10 mouse cellular contexts compared by ENCODE assay signal in genomic region chr1:138558342-138558741, GRCm38 (mm10).
DNase-seq lines count a peak whose midpoint lies in the region; ATAC-seq and TF ChIP-seq lines count a peak whose summit lies in the region.
"Had no signal": no experiment of that assay in that cellular context is flagged by ENCODE, and none has a peak within 500 bp of the region (broad histone marks: within the 10 kb centered on the region; RNA-seq: fewer than 3 reads in every experiment).

No protein-coding gene starts in this region.

- no peak overlapping the region for H3K27ac ChIP-seq in ES-Bruce4 (ENCODE audit: insufficient read depth, low read length)
- H3K27ac ChIP-seq: hindbrain, embryonic 13.5 days; limb, embryonic 15.5 days had no signal

- no peak overlapping the region for H3K4me3 ChIP-seq in ES-Bruce4 (ENCODE audit: low read depth, low read length)
- H3K4me3 ChIP-seq: hindbrain, embryonic 13.5 days; limb, embryonic 15.5 days had no signal

- no peaks in the 10 kb centered on the region for H3K4me1 ChIP-seq in ES-Bruce4 (ENCODE audit: control insufficient read depth, insufficient read depth, low read length)
- H3K4me1 ChIP-seq: limb, embryonic 15.5 days had no signal

- peak; percentile 61 for TF ChIP-seq CTCF in ES-Bruce4 (IDR thresholded peaks at IDR 0.05; ENCODE audit: low read depth, low read length)

- peak; percentile 34 for DNase-seq in kidney, postnatal 10 days
- DNase-seq in kidney, adult 18-20 months = no peak
- peak; percentile 35 for DNase-seq in 416B (ENCODE audit: low read depth)
- DNase-seq in heart, postnatal 25 days (ENCODE audit: low spot score) = no peak

- H3K27me3 ChIP-seq in ES-Bruce4 (ENCODE audit: control insufficient read depth, insufficient read depth, low read length, poor library complexity, severe bottlenecking) = no peaks in the 10 kb centered on the region
- H3K27me3 ChIP-seq: hindbrain, embryonic 13.5 days; limb, embryonic 15.5 days had no signal

- H3K9ac ChIP-seq in ES-Bruce4 (ENCODE audit: low read depth, poor library complexity, severe bottlenecking) = no peak overlapping the region
- H3K9ac ChIP-seq: hindbrain, embryonic 13.5 days; limb, embryonic 15.5 days had no signal

- H3K9me3 ChIP-seq in ES-Bruce4 (replicated peaks; ENCODE audit: control insufficient read depth, insufficient read depth, low read length, poor library complexity, severe bottlenecking) = no peaks in the 10 kb centered on the region
- H3K9me3 ChIP-seq: hindbrain, embryonic 13.5 days; limb, embryonic 15.5 days had no signal

- intact Hi-C loops in heart, postnatal 25 days (cut with DNase I) = loop anchor here (5.0 kb wide), 1 partner anchor 64 kb away; the partner anchor contains the start of gene Nek7

- peak; percentile 14 for ATAC-seq in inflammation-experienced regulatory T-cells, adult 6 months
- no peak for ATAC-seq in megakaryocyte, adult 5-6 weeks (ENCODE audit: poor library complexity, severe bottlenecking)
- no peak for ATAC-seq in cerebellum, adult (ENCODE audit: insufficient number of reproducible peaks, low FRiP score, low TSS enrichment)

- TF ChIP-seq EP300 in ES-Bruce4 (IDR thresholded peaks at IDR 0.05; ENCODE audit: insufficient read depth, low read depth, low read length) = no peak

- H3K36me3 ChIP-seq in ES-Bruce4 (ENCODE audit: control insufficient read depth, insufficient read depth, low read length, poor library complexity, severe bottlenecking) = no peaks in the 10 kb centered on the region
- H3K36me3 ChIP-seq: hindbrain, embryonic 13.5 days; limb, embryonic 15.5 days had no signal

- no peak for TF ChIP-seq POLR2A in ES-Bruce4 (IDR thresholded peaks at IDR 0.05; ENCODE audit: insufficient read depth, low read length)

Comparison
In these comparisons a context has a peak if more than half of its experiments do, and no peak if none do; other contexts are left out.
1. DNase-seq: peak in kidney, postnatal 10 days (single experiment) and 416B (single experiment); none in kidney, adult 18-20 months (single experiment) and heart, postnatal 25 days (single experiment).